Mouse (Mus musculus) liver, postnatal 0 days (tissue): ENCODE results near the gene Myo18a.

ENCODE experiments used
- CTCF ChIP-seq: sonication (generic); IDR thresholded peaks from 2 replicates; pipeline ENCODE4 v1.5.1; 2016; ENCODE audit warnings: antibody characterized with exemption, low read depth
- EP300 ChIP-seq: IDR thresholded peaks from 2 replicates; pipeline ENCODE4 v1.6.1; 2016; ENCODE audit warnings: antibody characterized with exemption, low read depth, mild to moderate bottlenecking

DNA sequence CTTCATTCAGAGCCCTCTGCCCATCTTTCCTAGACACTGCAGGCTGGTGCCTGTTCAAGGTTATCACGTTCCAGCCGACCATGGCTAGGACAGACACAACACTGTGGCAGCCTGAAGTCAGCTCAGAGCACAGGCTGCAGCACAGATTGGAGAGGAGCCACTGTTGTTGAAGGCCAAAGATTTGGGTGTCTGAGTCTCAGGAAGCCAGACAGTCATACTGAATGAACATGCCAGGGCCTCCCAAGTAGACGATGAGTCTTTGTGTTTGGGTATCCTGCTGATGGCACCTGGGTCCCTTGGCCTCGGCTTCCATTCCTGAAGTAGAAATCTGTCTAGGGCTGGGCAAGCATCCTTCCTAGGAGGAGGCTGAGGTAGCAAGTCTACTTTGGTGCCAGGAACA, 69.5 kb downstream of the Myo18a start:
- no peak for TF ChIP-seq CTCF
- TF ChIP-seq EP300 = no peak
